Mouse (Mus musculus) brown adipose tissue, adult 24 weeks (tissue): ENCODE data around the gene Vdr. TPM values are rescaled to one million over a fixed set of nuclear protein-coding genes. Genes with fewer than 3 reads are reported as not detected.

Experiments
- H3K27ac ChIP-seq: fragments of 200-500 bp; replicated peaks from 2 replicates; pipeline ENCODE4 v1.5.1; 2012; ENCODE audit warnings: low read depth, mild to moderate bottlenecking, low read length
- H3K4me1 ChIP-seq: fragments of 200-500 bp; 2 replicates; pipeline ENCODE4 v1.6.1; 2012; ENCODE audit warnings: low read length, mixed read lengths; ENCODE audit not compliant: control insufficient read depth, insufficient read depth, insufficient read length
- H3K4me3 ChIP-seq: fragments of 200-500 bp; 2 replicates; pipeline ENCODE4 v1.5.1; 2012; ENCODE audit warnings: low read depth, mild to moderate bottlenecking, low read length, moderate library complexity; ENCODE audit not compliant: insufficient read depth
- polyA plus RNA-seq: library from polyadenylated mRNA; stranded (reverse); fragments of >200 nt; gene quantifications from 2 replicates; pipeline ENCODE4 v1.2.4, GENCODE M21; 2012; ENCODE audit not compliant: missing spikeins, insufficient read depth, insufficient read length

Vdr gene
- polyA plus RNA-seq: 0.25 and 1.5 TPM in 2 replicates

GRCm38 (mm10) chr15:97910530-97910929, at the start of gene Vdr:
Vdr (minus strand) TSS chr15:97910630.
- Histone ChIP-seq H3K27ac (no peak within 1 kb of the TSS), H3K4me3 (no peak within 1 kb of the TSS), H3K4me1 (peaks cover 5% of the 10 kb centered on the region; the same call in 1 of the 2 replicates)

GRCm38 (mm10) chr15:97956416-97956815, 46.0 kb upstream of the Vdr start:
- no peak overlapping the region for H3K27ac ChIP-seq
- no peaks in the 10 kb centered on the region for H3K4me1 ChIP-seq
- no peak overlapping the region for H3K4me3 ChIP-seq

- H3K4me3 ChIP-seq: no peak overlapping the region
- H3K4me1 ChIP-seq: no peaks in the 10 kb centered on the region
- no peak overlapping the region for H3K27ac ChIP-seq
Observed at GRCm38 (mm10) chr15:97955742-97956141, 45.3 kb upstream of the Vdr start.

- Histone ChIP-seq H3K4me3 (no peak overlapping the region), H3K4me1 (no peaks in the 10 kb centered on the region), H3K27ac (no peak overlapping the region)
Observed at GRCm38 (mm10) chr15:97955286-97955685, 44.9 kb upstream of the Vdr start.

GRCm38 (mm10) chr15:97954671-97955070, 44.2 kb upstream of the Vdr start:
- Histone ChIP-seq H3K4me3 (no peak overlapping the region), H3K4me1 (no peaks in the 10 kb centered on the region), H3K27ac (no peak overlapping the region)

- no peaks in the 10 kb centered on the region for H3K4me1 ChIP-seq
- no peak overlapping the region for H3K27ac ChIP-seq
- H3K4me3 ChIP-seq: no peak overlapping the region
Observed at GRCm38 (mm10) chr15:97952889-97953189, 42.4 kb upstream of the Vdr start.

GRCm38 (mm10) chr15:97952137-97952888, 41.9 kb upstream of the Vdr start:
- Histone ChIP-seq H3K27ac (no peak overlapping the region), H3K4me3 (no peak overlapping the region), H3K4me1 (no peaks in the 10 kb centered on the region)

GRCm38 (mm10) chr15:97950240-97950639, 39.8 kb upstream of the Vdr start:
- Histone ChIP-seq H3K4me3 (no peak overlapping the region), H3K27ac (no peak overlapping the region), H3K4me1 (no peaks in the 10 kb centered on the region)

GRCm38 (mm10) chr15:97949706-97950105, 39.3 kb upstream of the Vdr start:
- H3K27ac ChIP-seq: no peak overlapping the region
- no peak overlapping the region for H3K4me3 ChIP-seq
- no peaks in the 10 kb centered on the region for H3K4me1 ChIP-seq

- Histone ChIP-seq H3K4me1 (no peaks in the 10 kb centered on the region), H3K4me3 (no peak overlapping the region), H3K27ac (no peak overlapping the region)
Observed at GRCm38 (mm10) chr15:97948720-97949119, 38.3 kb upstream of the Vdr start.

- Histone ChIP-seq H3K4me1 (no peaks in the 10 kb centered on the region), H3K27ac (no peak overlapping the region), H3K4me3 (no peak overlapping the region)
Observed at GRCm38 (mm10) chr15:97945656-97946315, 35.4 kb upstream of the Vdr start.

GRCm38 (mm10) chr15:97944919-97945574, 34.6 kb upstream of the Vdr start:
- no peak overlapping the region for H3K27ac ChIP-seq
- H3K4me1 ChIP-seq: no peaks in the 10 kb centered on the region
- H3K4me3 ChIP-seq: no peak overlapping the region

- H3K27ac ChIP-seq: no peak overlapping the region
Observed at GRCm38 (mm10) chr15:97943356-97943755, 32.9 kb upstream of the Vdr start.

GRCm38 (mm10) chr15:97942538-97942937, 32.1 kb upstream of the Vdr start:
- Histone ChIP-seq H3K4me1 (no peaks in the 10 kb centered on the region), H3K4me3 (no peak overlapping the region), H3K27ac (no peak overlapping the region)

More at GRCm38 (mm10) chr15:97943356-97943755, 32.9 kb upstream of the Vdr start:
- H3K4me3 ChIP-seq: no peak overlapping the region
- no peaks in the 10 kb centered on the region for H3K4me1 ChIP-seq

- Histone ChIP-seq H3K4me3 (no peak overlapping the region), H3K27ac (no peak overlapping the region), H3K4me1 (no peaks in the 10 kb centered on the region)
Observed at GRCm38 (mm10) chr15:97941306-97941705, 30.9 kb upstream of the Vdr start.
